In genomic region chr11:68226654-68227057, GRCm38 (mm10) we compare ENCODE assay signal across 22 mouse cellular contexts.
DNase-seq lines count a peak whose midpoint lies in the region; ATAC-seq lines count a peak whose summit lies in the region.
"Had no signal": no experiment of that assay in that cellular context is flagged by ENCODE, and none has a peak within 500 bp of the region (broad histone marks: within the 10 kb centered on the region; RNA-seq: fewer than 3 reads in every experiment).

No protein-coding gene starts in this region.

- H3K4me1 ChIP-seq in forebrain, embryonic 10.5 days: peaks cover 62% of the 10 kb centered on the region
- peaks cover 27% of the 10 kb centered on the region for H3K4me1 ChIP-seq in forebrain, embryonic 13.5 days
- H3K4me1 ChIP-seq in neural tube, embryonic 11.5 days (ENCODE audit: control insufficient read depth, insufficient read depth, low read length): peaks cover 21% of the 10 kb centered on the region
- peaks cover 45% of the 10 kb centered on the region for H3K4me1 ChIP-seq in limb, embryonic 10.5 days

- DNase-seq in forebrain, embryonic 10.5 days (ENCODE audit: extremely low spot score, low spot score): no peak
- DNase-seq in neural tube, embryonic 11.5 days (ENCODE audit: low spot score): no peak
- no peak for DNase-seq in neural tube, embryonic 10.5 days (ENCODE audit: extremely low spot score, low spot score)
- DNase-seq in limb, embryonic 10.5 days (ENCODE audit: low spot score): no peak
- no peak for DNase-seq in cerebellum, adult 11-12 months
- no peak for DNase-seq in right cerebral cortex, postnatal 14 days
- DNase-seq in testis, postnatal 14 days (ENCODE audit: low spot score): no peak
- DNase-seq: adrenal gland, postnatal 10 days; cerebellum, adult 11 months; cerebellum, postnatal 25 days; heart, postnatal 10 days; kidney, adult 11 months; lung, adult 2 months; right cerebral cortex, adult 18-20 months; thymus, postnatal 14 days had no signal

- ATAC-seq in forebrain, embryonic 13.5 days: no peak
- no peak for ATAC-seq in neural tube, embryonic 11.5 days (ENCODE audit: insufficient read depth, low FRiP score, low TSS enrichment)
- ATAC-seq: activated CD4-positive, CD25-positive, alpha-beta regulatory T cell, adult 4 months; CD4-positive, CD25-positive, alpha-beta regulatory T cell, adult 4 months had no signal

- no peak overlapping the region; the same call in 1 of the 2 replicates for H3K4me3 ChIP-seq in forebrain, embryonic 10.5 days
- no peak overlapping the region for H3K4me3 ChIP-seq in forebrain, embryonic 13.5 days
- H3K4me3 ChIP-seq in neural tube, embryonic 11.5 days (ENCODE audit: low read depth, low read length): no peak overlapping the region
- H3K4me3 ChIP-seq in limb, embryonic 10.5 days: no peak overlapping the region
- H3K4me3 ChIP-seq: embryonic facial prominence, embryonic 13.5 days; megakaryocyte, embryonic 14.5 days; myocyte had no signal

- no peak overlapping the region for H3K9ac ChIP-seq in forebrain, embryonic 13.5 days
- H3K9ac ChIP-seq in neural tube, embryonic 11.5 days (ENCODE audit: low read length): no peak overlapping the region
- H3K9ac ChIP-seq: embryonic facial prominence, embryonic 13.5 days had no signal

- peak overlapping the region; percentile 41 for H3K27ac ChIP-seq in forebrain, embryonic 10.5 days
- H3K27ac ChIP-seq in forebrain, embryonic 13.5 days: no peak overlapping the region
- H3K27ac ChIP-seq in neural tube, embryonic 11.5 days (ENCODE audit: low read depth, low read length): 0 out of 2 replicates have a peak overlapping the region, but pooled peaks have one; percentile 17
- peak overlapping the region; percentile 10 for H3K27ac ChIP-seq in limb, embryonic 10.5 days
- H3K27ac ChIP-seq: embryonic facial prominence, embryonic 13.5 days had no signal

- H3K27me3 ChIP-seq in forebrain, embryonic 10.5 days (ENCODE audit: poor library complexity, severe bottlenecking): peaks cover 94% of the 10 kb centered on the region
- no peaks in the 10 kb centered on the region for H3K27me3 ChIP-seq in forebrain, embryonic 13.5 days
- no peaks in the 10 kb centered on the region for H3K27me3 ChIP-seq in neural tube, embryonic 11.5 days (ENCODE audit: control insufficient read depth, insufficient read depth, low read length)
- peaks cover 6% of the 10 kb centered on the region; the same call in 1 of the 2 replicates for H3K27me3 ChIP-seq in limb, embryonic 10.5 days (ENCODE audit: low read depth, poor library complexity, severe bottlenecking)
- H3K27me3 ChIP-seq: embryonic facial prominence, embryonic 13.5 days had no signal

- H3K9me3 ChIP-seq in forebrain, embryonic 10.5 days: peaks cover 3% of the 10 kb centered on the region; the same call in 1 of the 2 replicates
- 0 out of 2 replicates have a peak, but pooled peaks cover 3% of the 10 kb centered on the region for H3K9me3 ChIP-seq in forebrain, embryonic 13.5 days (replicated peaks)
- H3K9me3 ChIP-seq in neural tube, embryonic 11.5 days (ENCODE audit: control insufficient read depth, low read length): no peaks in the 10 kb centered on the region
- H3K9me3 ChIP-seq in limb, embryonic 10.5 days (replicated peaks): no peaks in the 10 kb centered on the region
- H3K9me3 ChIP-seq: embryonic facial prominence, embryonic 13.5 days had no signal

- peaks cover 7% of the 10 kb centered on the region; the same call in 1 of the 2 replicates for H3K36me3 ChIP-seq in forebrain, embryonic 10.5 days (replicated peaks)
- H3K36me3 ChIP-seq in forebrain, embryonic 13.5 days (ENCODE audit: poor library complexity, severe bottlenecking): no peaks in the 10 kb centered on the region
- no peaks in the 10 kb centered on the region; the same call in 1 of the 2 replicates for H3K36me3 ChIP-seq in neural tube, embryonic 11.5 days (ENCODE audit: control insufficient read depth, insufficient read depth, low read length)
- no peaks in the 10 kb centered on the region for H3K36me3 ChIP-seq in limb, embryonic 10.5 days
- H3K36me3 ChIP-seq: embryonic facial prominence, embryonic 13.5 days had no signal

- 17% methylated on average over 5 of the region's 5 CpGs for WGBS in forebrain, embryonic 10.5 days
- WGBS in forebrain, embryonic 13.5 days: 12% methylated on average over 5 of the region's 5 CpGs
- WGBS in neural tube, embryonic 11.5 days: 35% methylated on average over 5 of the region's 5 CpGs
- WGBS in limb, embryonic 10.5 days: 74% methylated on average over 5 of the region's 5 CpGs

- H3K4me2 ChIP-seq in forebrain, embryonic 13.5 days: no peak overlapping the region
- no peak overlapping the region for H3K4me2 ChIP-seq in neural tube, embryonic 11.5 days (ENCODE audit: low read depth)
- H3K4me2 ChIP-seq: embryonic facial prominence, embryonic 13.5 days; heart, embryonic 11.5 days had no signal
